Mouse (Mus musculus) liver, adult 2 months (tissue): Measurements from ENCODE around the gene Ezr.
"Not testable (repeated sequence)": the region's sequence is repeated elsewhere in the genome, so short reads cannot be mapped to it uniquely, and the experiment has no call there.

Experiments used
- CTCF ChIP-seq: fragments of 200-500 bp; IDR thresholded peaks from 2 replicates; pipeline ENCODE4 v1.5.1; 2011; ENCODE audit warnings: low read depth, low read length, control low read depth
- POLR2A ChIP-seq: fragments of 200-500 bp; IDR thresholded peaks from 2 replicates; pipeline ENCODE4 v1.6.1; 2011; ENCODE audit warnings: low read length, control low read depth; ENCODE audit not compliant: insufficient read depth; ENCODE audit errors: extremely low read depth

DNA sequence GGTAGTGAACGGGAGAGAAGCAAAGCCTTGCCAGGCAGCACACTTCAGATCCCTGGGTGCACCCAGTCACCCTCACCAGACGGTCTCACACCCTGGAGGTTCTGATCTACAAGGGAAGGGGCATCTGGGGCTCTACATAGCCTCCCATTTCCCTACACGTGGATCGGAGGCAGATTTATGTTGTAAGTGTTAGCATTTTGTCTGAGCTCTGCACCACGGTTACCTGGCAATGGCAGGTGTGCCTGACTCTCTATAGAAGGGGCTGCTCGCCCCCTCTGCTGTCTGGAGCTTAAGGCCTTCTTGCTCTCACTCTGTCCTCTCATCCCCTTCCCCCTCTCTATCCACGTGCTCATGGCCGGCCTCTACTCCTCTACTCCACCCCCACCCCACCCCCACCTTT lies 86.1 kb downstream of the Ezr start:
- TF ChIP-seq CTCF, POLR2A: not testable (repeated sequence)
